Mouse (Mus musculus): Measurements from ENCODE around the gene Mmab.

DNA sequence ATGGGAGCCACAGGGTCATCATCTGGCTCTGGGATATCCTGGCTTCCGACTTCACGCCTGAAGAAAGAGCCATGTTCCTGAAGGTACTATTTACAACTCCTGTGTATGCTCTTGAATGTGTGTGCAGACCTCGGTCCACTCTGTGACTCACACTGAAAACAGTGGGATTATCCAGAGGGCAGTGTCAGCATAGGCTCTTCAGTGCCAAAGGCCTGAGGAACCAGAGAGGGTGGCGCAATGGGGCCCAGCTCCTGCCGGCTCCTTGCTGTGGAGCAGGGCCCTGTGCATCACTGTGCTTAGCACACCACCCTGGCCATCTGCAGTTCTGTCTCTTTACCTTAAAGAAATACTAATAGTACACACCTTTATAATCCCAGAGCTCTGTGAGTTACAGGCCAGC lies 28.3 kb downstream of the Mmab start:
- TF ChIP-seq CTCF (conservative IDR thresholded peaks at IDR 0.05; ENCODE audit: low read length) (no peak), NANOG (IDR thresholded peaks at IDR 0.05; ENCODE audit: borderline replicate concordance, low read length) (no peak), POU5F1 (IDR thresholded peaks at IDR 0.05; ENCODE audit: borderline replicate concordance, low read length) (no peak)

All from E14TG2a.4 (cell line).